Mouse (Mus musculus) kidney, adult 18-20 months (tissue): ENCODE data around the gene Mtor.

Experiments used
- DNase-seq: peaks from one replicate; pipeline ENCODE4 v3.0.0; 2021

Gene Mtor

DNA sequence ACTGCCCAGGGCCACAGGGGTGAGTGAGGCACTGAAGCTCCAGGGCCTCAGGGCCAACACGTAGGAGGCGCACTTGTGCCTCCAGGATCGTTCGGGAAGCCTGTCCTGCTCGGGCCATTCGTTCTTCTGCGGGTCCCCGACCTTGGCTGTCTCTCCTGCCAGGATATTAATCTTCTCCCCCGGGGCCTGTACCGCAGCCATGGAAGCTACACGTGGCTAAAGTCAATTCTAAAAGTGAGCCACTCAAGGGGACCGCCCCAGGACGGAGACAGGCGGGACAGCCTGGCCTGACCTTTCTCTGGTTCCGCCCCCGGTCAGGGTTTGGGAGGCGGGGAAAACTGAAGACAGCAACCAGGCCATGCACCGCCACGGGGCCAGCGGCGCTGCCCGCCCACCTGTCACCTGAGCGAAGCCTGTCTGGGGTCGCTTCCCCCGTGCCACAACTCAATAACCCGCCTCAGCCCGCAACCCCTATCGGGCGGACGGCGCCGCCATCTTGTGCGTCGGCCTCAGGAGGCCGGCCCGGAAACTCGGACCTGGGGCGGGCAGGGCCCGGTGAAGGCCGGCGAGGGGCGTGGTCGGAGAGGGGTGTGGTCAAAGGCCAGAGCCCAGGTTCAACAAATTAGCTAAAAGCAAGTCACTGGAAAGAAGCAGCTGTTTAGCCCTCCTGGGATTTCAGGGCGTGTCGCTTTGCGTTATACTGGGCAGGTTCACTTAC lies 4.0 kb upstream of the Mtor start, which contains the start of gene Ubiad1:
Ubiad1 (minus strand) TSS at position 522 of the 718 bp plus-strand sequence.
- DNase-seq, result peak; percentile 93

DNA sequence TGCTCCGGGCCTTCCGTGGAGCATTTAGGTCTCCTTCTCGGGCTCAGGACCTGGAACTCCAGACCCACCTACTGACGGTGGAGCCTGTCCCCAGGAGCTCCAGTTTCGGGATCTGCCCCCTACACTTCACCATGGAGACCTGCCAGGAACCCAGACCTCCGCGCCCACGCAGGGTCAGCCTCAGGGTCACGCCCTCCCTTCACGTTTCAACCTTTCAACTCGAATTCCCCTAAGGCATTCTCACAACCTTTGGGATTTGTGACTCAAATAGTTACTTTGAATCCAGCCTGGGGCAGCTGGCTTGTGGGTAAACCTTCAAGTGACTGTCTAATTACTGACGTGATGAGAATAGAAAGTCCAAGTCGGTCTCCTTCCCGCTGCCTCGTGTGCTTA lies 438 bp downstream of the Mtor start:
- no peak for DNase-seq

GRCm38 (mm10) chr4:148453707-148454106 lies 5.3 kb downstream of the Mtor start:
- DNase-seq, result no peak

GRCm38 (mm10) chr4:148455477-148456025 lies 7.1 kb downstream of the Mtor start:
- no peak for DNase-seq

DNA sequence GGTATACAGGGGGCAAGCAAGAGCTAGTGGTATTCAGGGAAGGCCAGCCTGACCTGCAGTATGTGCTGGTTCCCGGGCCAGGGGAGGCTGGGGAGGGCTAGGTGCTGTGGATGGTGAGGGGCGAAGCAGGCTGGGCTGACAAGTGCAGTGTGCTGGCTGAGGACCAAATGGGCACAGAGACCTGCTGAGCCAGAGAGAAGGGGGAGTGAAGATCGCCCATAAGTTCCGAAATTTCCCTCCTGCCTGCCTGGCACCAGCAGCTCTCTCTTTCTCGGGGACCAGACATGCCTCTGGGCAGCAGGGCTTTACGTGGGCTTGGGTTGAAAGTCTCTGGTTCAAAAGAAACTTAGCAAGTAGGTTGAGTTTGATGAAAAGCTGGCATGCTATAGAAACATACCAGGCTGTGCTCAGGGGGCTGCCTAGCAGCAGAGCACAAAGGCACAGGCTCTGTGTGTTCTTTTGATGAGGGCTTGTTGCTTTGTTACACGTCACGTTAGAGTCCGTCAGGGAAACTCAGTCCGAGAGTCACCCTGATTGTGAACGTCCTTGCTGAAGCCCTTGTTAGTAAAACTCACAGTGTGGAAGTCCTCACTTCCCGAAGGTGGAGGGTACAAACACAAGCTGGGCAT lies 12.4 kb downstream of the Mtor start:
- no peak for DNase-seq

- DNase-seq, result no peak
These were observed 13.4 kb downstream of the Mtor start for GRCm38 (mm10) chr4:148461772-148462171.

GRCm38 (mm10) chr4:148462717-148463116 lies 14.3 kb downstream of the Mtor start:
- DNase-seq, result peak; percentile 71

GRCm38 (mm10) chr4:148463208-148463960 lies 15.0 kb downstream of the Mtor start:
- DNase-seq, result peak; percentile 63

DNA sequence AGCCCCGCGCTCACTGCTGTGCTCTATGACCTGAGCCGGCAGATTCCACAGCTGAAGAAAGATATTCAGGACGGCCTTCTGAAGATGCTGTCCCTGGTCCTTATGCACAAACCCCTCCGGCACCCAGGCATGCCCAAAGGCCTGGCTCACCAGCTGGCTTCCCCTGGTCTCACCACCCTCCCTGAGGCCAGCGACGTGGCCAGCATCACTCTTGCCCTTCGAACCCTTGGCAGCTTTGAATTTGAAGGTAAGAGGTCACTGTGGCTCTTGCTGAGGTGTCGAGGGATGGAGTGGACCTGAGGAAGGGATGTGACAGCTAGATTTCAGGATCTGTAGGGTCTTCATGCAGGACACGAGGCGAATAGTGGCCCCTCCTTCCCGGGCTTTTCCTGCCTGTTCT lies 15.9 kb downstream of the Mtor start:
- DNase-seq, result no peak

DNA sequence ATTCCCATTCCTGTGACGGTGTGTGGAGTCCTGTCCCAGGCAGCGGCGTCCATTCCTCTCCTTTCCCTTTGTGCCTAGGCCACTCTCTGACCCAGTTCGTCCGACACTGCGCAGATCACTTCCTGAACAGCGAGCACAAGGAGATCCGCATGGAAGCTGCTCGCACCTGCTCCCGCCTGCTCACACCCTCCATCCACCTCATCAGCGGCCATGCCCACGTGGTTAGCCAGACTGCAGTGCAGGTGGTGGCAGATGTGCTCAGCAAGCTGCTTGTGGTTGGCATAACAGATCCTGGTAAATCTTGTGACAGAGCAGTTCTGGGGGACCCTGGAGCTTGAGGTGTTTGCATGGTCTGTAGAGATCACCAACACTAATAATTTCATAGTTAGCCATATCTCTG lies 16.5 kb downstream of the Mtor start:
- no peak for DNase-seq

GRCm38 (mm10) chr4:148466511-148467079 lies 18.2 kb downstream of the Mtor start:
- DNase-seq, result no peak

DNA sequence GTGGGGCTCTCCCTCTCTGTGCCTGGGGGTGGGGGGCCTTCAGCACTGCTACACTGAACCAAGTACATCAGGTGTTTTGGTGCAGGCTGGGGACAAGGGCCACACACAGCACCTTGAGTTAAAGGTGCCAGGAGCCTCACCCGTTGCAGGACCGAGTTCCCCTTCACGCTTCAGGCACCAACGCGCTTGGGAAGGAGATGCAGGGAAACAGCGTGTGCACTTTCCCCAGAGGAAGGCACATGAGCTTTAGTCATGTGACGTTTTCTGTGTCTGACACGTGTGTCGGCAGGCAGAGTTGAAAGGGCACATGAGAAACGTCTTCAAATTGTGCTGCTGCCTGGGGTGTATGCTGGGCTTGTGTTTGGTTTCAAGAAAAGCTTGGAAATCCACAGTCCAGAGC lies 20.0 kb downstream of the Mtor start:
- no peak for DNase-seq

DNA sequence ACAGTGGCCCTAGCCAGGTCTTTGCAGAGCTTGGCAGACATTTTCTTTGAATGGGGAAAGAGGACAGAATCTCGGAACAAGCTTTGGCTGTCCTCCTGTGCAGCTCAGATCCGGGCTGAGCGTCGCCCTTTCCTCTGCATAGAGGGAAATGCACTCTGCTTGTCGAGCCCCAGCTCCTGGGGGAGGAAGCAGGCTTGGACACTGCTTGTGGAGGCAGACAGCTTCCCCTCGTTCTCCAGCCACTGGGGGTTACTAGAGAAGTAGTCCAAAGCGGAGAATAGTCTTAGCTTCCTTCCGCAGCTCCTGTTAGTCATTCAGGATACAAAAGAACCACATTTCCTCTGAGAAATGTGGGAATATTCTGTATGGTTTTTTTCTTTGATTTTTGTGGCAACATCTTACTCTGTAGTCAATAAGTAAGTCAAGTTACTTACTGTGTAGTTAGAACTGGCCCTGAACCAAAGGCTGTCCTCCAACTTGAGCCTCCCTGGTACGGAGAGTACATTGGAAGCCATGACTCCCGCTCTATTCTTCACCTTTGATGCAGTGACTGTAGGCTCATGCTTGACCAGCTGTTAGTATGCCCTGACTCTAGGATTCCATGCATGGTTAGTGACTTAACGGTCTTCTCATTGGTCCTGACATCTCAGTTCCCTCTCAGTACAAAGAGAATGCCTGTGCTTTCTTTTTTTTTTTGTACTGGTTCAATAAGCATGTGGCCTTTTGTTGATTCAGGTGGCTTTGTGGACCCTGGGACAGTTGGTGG lies 21.3 kb downstream of the Mtor start:
- no peak for DNase-seq

DNA sequence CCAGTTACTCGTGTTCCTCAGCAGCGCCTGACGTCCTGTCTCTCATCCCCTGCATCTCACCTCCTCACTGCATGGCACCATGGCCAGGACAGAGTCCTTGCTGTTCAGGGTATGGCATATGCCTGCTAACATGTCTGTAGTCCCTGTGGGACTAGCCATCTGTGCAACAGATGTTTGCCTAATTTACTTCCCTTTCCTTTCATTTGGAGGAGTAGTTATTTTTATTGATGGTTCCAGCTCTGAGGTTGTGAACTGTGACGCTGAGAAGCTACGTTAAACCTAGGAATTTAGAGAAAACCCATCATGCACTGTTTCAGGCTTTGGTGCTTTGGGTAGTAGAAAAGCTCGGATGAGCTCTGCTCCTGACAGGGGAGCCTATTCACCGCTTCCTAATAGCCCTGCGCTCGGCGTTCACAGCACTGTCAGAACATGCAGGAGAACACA lies 23.0 kb downstream of the Mtor start:
- no peak for DNase-seq

GRCm38 (mm10) chr4:148472436-148473174 lies 24.2 kb downstream of the Mtor start:
- DNase-seq, result no peak

DNA sequence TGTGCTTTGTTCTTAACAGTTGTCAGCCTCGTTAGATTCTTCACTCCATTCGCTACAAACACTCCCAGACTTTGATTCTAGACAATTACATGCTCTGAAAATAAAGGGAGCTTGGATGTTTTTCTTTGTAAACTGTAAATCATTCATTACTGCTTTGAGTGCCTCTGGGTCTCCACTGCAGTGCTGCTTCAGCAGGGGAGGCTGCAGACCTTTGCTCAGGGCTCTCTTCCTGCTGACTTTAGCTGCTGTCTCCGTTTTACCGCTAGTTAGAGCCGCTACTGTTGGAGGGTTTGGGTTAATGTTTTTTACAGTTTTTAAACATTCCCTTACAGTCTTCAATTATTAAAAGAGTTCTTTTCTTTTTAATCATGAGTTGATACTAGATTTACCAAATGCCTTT lies 25.1 kb downstream of the Mtor start:
- no peak for DNase-seq

DNA sequence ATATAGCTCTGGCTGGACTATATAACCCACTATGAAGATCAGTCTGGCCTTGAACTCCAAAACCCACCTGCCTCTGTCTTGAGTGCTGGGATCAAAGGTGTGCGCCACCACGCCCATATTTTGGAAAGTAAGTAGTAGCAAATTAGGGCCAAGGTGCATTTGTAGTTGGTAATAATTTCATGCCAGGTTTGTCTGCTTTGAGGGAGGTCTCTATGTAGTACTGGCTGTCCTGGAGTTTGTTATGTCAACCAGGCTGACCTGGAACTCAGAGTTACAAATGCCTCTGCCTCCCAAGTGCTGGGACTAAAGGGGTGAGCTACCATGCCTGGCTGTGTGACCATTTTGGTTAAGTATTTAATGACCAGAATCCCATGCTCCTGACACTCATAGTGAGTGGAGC lies 31.8 kb downstream of the Mtor start:
- no peak for DNase-seq

- DNase-seq, result no peak
These were observed 33.3 kb downstream of the Mtor start for GRCm38 (mm10) chr4:148481557-148482168.

DNA sequence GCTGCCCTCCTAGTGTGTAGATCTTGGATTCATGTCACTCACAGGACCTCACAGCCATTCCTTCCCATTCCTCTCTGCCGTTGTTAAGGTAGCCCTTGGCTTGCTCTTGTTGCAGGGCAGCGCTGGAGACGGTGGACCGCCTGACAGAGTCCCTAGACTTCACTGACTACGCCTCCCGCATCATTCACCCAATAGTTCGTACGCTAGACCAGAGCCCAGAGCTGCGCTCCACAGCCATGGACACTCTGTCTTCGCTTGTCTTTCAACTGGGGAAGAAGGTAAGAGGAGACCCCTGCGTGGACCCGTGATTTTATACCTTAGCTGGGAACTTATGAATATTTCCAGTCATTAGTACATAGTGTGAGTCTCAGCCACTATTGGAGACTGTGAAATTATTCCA lies 36.1 kb downstream of the Mtor start:
- DNase-seq, result no peak

- peak; percentile 60 for DNase-seq
These were observed 39.4 kb downstream of the Mtor start for GRCm38 (mm10) chr4:148487841-148488240.

DNA sequence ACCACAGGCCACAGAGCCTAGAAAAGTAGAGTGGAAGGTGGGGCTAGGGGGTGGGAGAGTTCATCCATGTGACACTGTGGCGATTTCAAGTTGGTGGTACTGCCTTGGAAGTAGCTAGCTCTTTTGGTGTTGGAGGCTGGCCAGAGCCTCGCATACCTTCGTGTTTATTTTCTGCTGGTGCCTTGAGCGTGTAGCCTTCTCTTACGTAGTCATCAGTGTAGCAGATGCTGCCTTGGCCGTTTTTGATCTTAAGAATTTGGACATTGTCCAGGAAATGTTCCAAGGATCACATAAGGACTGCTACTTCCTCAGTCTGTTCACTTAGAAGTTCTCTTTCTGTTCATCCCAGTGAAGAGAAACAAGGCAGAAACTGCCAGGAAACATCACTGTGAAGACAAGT lies 42.1 kb downstream of the Mtor start:
- DNase-seq, result peak; percentile 58
